Mouse (Mus musculus) kidney, embryonic 15.5 days (tissue): ENCODE data around the gene Shisal2a. TPM values are rescaled to one million over a fixed set of nuclear protein-coding genes. Genes with fewer than 3 reads are reported as not detected.

Source experiments
- ATAC-seq: fragments of 200-750 bp; cut with Nextera tagmentation; replicated peaks from 2 replicates; pipeline ENCODE4 v1.8.0; 2017; ENCODE audit warnings: moderate TSS enrichment; ENCODE audit not compliant: low FRiP score
- H3K27ac ChIP-seq: fragments of 300-500 bp; sonication (generic); 2 replicates; pipeline ENCODE4 v1.5.1; 2015; ENCODE audit warnings: mild to moderate bottlenecking, inconsistent platforms
- H3K27me3 ChIP-seq: fragments of 300-500 bp; sonication (generic); 2 replicates; pipeline ENCODE4 v1.6.1; 2015; ENCODE audit warnings: inconsistent platforms
- H3K36me3 ChIP-seq: fragments of 300-500 bp; sonication (generic); 2 replicates; pipeline ENCODE4 v1.6.1; 2015; ENCODE audit warnings: inconsistent platforms
- H3K4me1 ChIP-seq: fragments of 300-500 bp; sonication (generic); 2 replicates; pipeline ENCODE4 v1.6.1; 2015; ENCODE audit warnings: inconsistent platforms
- H3K4me2 ChIP-seq: fragments of 300-500 bp; sonication (generic); 2 replicates; pipeline ENCODE4 v1.6.1; 2015; ENCODE audit warnings: moderate library complexity, mild to moderate bottlenecking, inconsistent platforms
- H3K4me3 ChIP-seq: fragments of 300-500 bp; sonication (generic); replicated peaks from 2 replicates; pipeline ENCODE4 v1.5.1; 2015; ENCODE audit warnings: mild to moderate bottlenecking, inconsistent platforms
- H3K9ac ChIP-seq: fragments of 300-500 bp; sonication (generic); 2 replicates; pipeline ENCODE4 v1.6.1; 2015; ENCODE audit warnings: mild to moderate bottlenecking, inconsistent platforms
- H3K9me3 ChIP-seq: fragments of 300-500 bp; sonication (generic); replicated peaks from 2 replicates; pipeline ENCODE4 v1.6.1; 2016; ENCODE audit warnings: inconsistent platforms
- WGBS: fragments of 180-500 bp; shearing (Covaris S2); methylation state at CpG from one replicate; pipeline ENCODE4 v1.1.7; 2015; ENCODE audit warnings: mixed read lengths; 5-methylcytosine and 5-hydroxymethylcytosine counted together
- polyA plus RNA-seq: library from polyadenylated mRNA; unstranded; fragments of >200 nt; fragmentation: Nextera tagmentation; extraction: Ambion mirVana; gene quantifications from 2 replicates; pipeline ENCODE4 v1.2.1, GENCODE M21; 2015

Shisal2a gene
- 1.0 and 1.7 TPM in 2 replicates for polyA plus RNA-seq

DNA sequence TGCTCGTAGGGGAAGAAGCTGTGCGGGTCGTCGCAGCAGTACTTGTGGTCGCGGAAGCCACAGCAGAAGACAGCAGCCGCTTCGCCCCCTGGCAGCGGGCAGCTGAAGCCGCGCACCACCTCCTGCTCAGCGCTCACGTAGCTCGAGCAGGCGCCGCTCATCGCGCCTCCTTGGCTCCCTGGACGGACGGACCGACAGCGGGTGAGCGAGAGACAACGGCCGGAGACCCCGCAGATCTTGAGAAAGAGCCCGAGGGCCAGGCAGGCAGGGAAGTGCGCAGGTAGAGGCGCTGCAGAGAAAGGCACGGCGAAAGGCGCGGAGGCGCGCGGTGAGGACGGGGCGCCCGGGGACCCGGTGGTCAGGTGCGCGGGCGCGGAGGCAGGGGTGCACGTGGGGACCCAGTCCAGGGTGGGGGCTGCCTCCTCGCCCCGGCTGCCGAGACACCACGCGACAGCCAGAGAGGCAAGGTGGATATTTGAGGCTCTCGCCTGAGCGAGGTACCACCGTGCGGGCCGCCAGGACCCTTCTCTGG is at the start of gene Shisal2a:
TSS of gene Shisal2a (minus strand) at position 167 of the 532 bp plus-strand sequence.
- H3K27me3 ChIP-seq, result peaks cover 35% of the 10 kb centered on the region
- H3K27ac ChIP-seq, result no peak within 1 kb of the TSS
- peaks cover 23% of the 10 kb centered on the region for H3K4me1 ChIP-seq
- H3K4me2 ChIP-seq, result peak within 1 kb of the TSS; percentile 92
- WGBS, result 2% methylated on average over 55 of the region's 55 CpGs
- no peaks in the 10 kb centered on the region for H3K36me3 ChIP-seq
- H3K9ac ChIP-seq, result peak within 1 kb of the TSS; percentile 53
- H3K9me3 ChIP-seq, result no peaks in the 10 kb centered on the region
- no peak for ATAC-seq
- peak within 1 kb of the TSS; percentile 52 for H3K4me3 ChIP-seq

DNA sequence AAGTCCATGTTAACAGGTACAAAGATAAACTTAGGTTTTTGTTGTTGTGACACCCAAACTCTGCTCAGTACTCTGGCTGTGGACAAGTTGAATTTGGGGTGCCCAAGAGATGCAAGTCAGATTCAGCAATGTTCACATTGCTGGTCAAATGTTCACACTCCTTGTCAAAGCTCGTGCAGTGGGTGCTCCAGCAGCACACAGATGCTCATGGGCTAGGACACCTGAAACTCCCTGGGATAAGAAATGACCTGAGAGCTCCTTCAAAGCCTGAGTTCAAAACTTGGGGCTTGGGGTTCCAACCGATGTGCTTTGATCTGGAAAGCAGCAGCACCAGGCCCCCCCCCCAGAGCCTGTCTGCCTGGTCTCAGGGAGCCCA is 48.4 kb upstream of the Shisal2a start:
- H3K9ac ChIP-seq, result no peak overlapping the region
- no peak overlapping the region for H3K4me2 ChIP-seq
- H3K36me3 ChIP-seq, result no peaks in the 10 kb centered on the region
- no peaks in the 10 kb centered on the region for H3K27me3 ChIP-seq
- peak overlapping the region; percentile 28; the same call in 1 of the 2 replicates for H3K27ac ChIP-seq
- H3K4me1 ChIP-seq, result peaks cover 17% of the 10 kb centered on the region
- H3K4me3 ChIP-seq, result no peak overlapping the region
- 33% methylated on average over 2 of the region's 2 CpGs for WGBS
- ATAC-seq, result no peak
- no peaks in the 10 kb centered on the region for H3K9me3 ChIP-seq

- no peak overlapping the region for H3K9ac ChIP-seq
- H3K4me2 ChIP-seq, result no peak overlapping the region
- peak overlapping the region; percentile 32; the same call in 1 of the 2 replicates for H3K27ac ChIP-seq
- H3K27me3 ChIP-seq, result no peaks in the 10 kb centered on the region
- no peaks in the 10 kb centered on the region for H3K36me3 ChIP-seq
- H3K9me3 ChIP-seq, result no peaks in the 10 kb centered on the region
- whole genome bisulfite sequencing, result 32% methylated on average over 4 of the region's 4 CpGs
- H3K4me1 ChIP-seq, result peaks cover 17% of the 10 kb centered on the region
- peak; percentile 77 for ATAC-seq
- no peak overlapping the region for H3K4me3 ChIP-seq
Measured at GRCm38 (mm10) chr4:108430656-108431560, 47.8 kb upstream of the Shisal2a start.

GRCm38 (mm10) chr4:108428341-108428721 is 45.2 kb upstream of the Shisal2a start:
- H3K27ac ChIP-seq, result no peak overlapping the region; the same call in 1 of the 2 replicates
- H3K4me3 ChIP-seq, result no peak overlapping the region
- peaks cover 14% of the 10 kb centered on the region for H3K4me1 ChIP-seq
- no peak overlapping the region for H3K4me2 ChIP-seq
- ATAC-seq, result no peak
- 86% methylated on average over 6 of the region's 6 CpGs for WGBS
- H3K36me3 ChIP-seq, result no peaks in the 10 kb centered on the region
- H3K9ac ChIP-seq, result no peak overlapping the region
- no peaks in the 10 kb centered on the region for H3K9me3 ChIP-seq
- H3K27me3 ChIP-seq, result no peaks in the 10 kb centered on the region

- H3K4me3 ChIP-seq, result no peak overlapping the region
- no peak overlapping the region for H3K4me2 ChIP-seq
- H3K4me1 ChIP-seq, result peaks cover 13% of the 10 kb centered on the region
- no peak for ATAC-seq
- H3K9ac ChIP-seq, result no peak overlapping the region
- H3K9me3 ChIP-seq, result no peaks in the 10 kb centered on the region
- H3K36me3 ChIP-seq, result no peaks in the 10 kb centered on the region
- no peak overlapping the region; the same call in 1 of the 2 replicates for H3K27ac ChIP-seq
- H3K27me3 ChIP-seq, result no peaks in the 10 kb centered on the region
- 69% methylated on average over 11 of the region's 11 CpGs for WGBS
Measured at GRCm38 (mm10) chr4:108427719-108428340, 44.7 kb upstream of the Shisal2a start.

DNA sequence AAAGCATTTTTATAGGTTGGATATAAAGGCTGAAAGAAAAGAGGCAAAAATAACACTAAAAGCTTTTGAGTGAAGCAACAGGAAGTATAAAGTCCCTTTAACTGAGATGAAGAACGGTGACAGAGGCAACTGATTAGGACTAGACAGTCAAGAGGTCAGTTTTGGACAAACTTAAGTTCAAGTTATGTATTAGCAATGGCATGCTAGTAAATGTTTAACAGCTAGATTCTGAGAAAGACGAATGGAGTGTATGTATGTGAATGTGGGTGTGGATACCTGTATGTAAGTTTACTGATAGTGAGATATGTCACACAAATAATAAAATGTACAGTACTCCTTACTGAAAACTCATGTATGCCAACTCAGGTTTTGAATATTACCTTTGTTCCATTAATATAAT is 41.4 kb upstream of the Shisal2a start:
- no peak overlapping the region for H3K27ac ChIP-seq
- no peaks in the 10 kb centered on the region for H3K4me1 ChIP-seq
- H3K4me2 ChIP-seq, result no peak overlapping the region
- H3K9ac ChIP-seq, result no peak overlapping the region
- H3K9me3 ChIP-seq, result no peaks in the 10 kb centered on the region
- WGBS, result 51% methylated on average over 2 of the region's 2 CpGs
- no peaks in the 10 kb centered on the region for H3K36me3 ChIP-seq
- H3K4me3 ChIP-seq, result no peak overlapping the region
- ATAC-seq, result no peak
- H3K27me3 ChIP-seq, result no peaks in the 10 kb centered on the region

DNA sequence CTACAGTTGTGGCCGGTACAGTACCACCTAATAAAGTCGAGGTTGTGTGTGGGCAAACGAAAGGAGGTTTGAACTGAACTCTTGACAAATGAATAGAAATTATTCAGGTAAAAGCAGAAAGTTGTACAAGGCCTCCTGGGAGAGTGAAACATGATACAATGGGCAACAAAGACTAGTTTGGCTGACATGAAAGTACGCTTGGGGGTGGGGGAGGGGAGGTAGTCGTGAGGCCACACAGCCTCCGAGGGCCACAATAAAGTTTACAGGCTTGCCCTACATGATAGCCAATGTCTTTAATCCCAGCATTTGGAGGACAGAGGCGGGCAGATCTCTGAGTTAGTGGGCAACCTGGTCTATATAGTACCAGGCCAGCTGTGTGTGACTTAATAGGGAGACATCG is 24.5 kb upstream of the Shisal2a start:
- Histone ChIP-seq H3K4me1 (peaks cover 24% of the 10 kb centered on the region), H3K27ac (no peak overlapping the region), H3K4me3 (no peak overlapping the region), H3K9ac (no peak overlapping the region), H3K27me3 (no peaks in the 10 kb centered on the region), H3K4me2 (no peak overlapping the region), H3K36me3 (0 out of 2 replicates have a peak, but pooled peaks cover 5% of the 10 kb centered on the region), H3K9me3 (no peaks in the 10 kb centered on the region; the same call in 1 of the 2 replicates)
- WGBS, result 36% methylated on average over 8 of the region's 8 CpGs
- no peak for ATAC-seq

DNA sequence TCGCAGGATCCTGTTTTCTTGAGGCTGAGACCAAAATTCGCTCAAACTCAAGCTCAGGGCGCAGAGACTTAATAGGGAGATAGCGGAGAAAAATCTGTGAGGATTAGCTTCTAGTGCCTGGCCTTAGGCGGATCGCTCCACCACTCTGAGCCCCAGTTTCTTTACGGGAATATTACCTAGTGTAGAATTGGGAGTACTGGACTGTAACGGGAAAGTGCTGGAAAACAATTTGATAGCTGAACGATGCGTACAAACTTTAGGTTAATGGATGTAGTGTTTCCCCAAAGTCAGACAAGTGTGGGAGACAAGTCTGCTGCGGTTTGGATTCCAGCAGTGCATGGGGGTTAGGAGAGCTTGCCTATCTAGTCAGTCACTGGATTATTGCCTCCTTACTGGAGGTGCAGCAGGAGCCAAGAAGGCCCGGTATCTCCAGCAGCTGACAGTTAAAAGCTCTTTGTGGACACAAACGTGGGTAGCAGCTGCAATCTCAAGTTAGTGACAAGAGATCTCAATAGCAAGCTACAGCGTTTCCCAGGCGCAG is 23.8 kb upstream of the Shisal2a start, which contains the start of gene Gpx7:
TSS of gene Gpx7 (minus strand) at position 101 of the 541 bp plus-strand sequence.
- H3K27me3 ChIP-seq, result no peaks in the 10 kb centered on the region
- 0 out of 2 replicates have a peak, but pooled peaks cover 6% of the 10 kb centered on the region for H3K36me3 ChIP-seq
- H3K4me2 ChIP-seq, result peak within 1 kb of the TSS; percentile 77
- peak within 1 kb of the TSS; percentile 79 for H3K27ac ChIP-seq
- peak within 1 kb of the TSS; percentile 46 for H3K4me3 ChIP-seq
- ATAC-seq, result no peak
- WGBS, result 9% methylated on average over 15 of the region's 15 CpGs
- H3K9me3 ChIP-seq, result no peaks in the 10 kb centered on the region; the same call in 1 of the 2 replicates
- peaks cover 24% of the 10 kb centered on the region for H3K4me1 ChIP-seq
- peak within 1 kb of the TSS; percentile 71 for H3K9ac ChIP-seq

DNA sequence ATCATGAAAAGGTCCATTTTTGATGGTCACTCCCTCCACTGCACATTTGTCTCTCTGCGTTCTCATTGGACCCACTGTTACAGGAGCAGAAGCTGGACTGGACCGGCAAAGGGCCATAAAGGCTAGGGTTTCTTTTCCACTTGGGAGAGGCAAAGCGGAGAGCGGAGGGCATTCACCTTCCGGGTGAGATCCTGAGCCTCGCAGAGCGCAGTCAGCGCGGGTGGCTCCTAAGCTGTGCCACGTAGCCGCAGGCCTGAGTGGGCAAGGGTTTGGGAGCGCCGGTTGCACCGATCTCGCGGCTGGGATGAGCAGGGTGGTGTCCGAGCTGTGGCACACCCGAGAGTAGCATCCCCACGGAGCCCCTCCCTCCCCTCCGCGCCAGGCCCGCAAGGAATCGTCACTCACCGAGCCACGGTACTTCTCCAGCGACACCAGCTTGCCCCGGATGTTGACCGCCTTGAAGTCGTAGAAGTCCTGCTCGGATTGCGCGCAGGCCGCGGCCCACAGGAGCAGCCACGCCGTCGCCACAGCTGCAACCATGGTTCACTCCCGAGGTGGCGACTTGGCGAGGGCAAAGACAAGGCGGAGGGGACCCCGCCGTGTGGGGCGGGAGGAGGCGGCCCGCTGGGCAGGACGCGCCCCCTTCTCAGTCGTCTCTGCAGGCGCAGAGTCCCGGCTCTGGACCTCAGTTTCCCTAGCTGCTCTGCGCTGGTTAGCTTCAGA is 23.1 kb upstream of the Shisal2a start:
- H3K27me3 ChIP-seq, result no peaks in the 10 kb centered on the region
- peak overlapping the region; percentile 77 for H3K4me2 ChIP-seq
- ATAC-seq, result peak; percentile 72
- H3K36me3 ChIP-seq, result peaks cover 8% of the 10 kb centered on the region; the same call in 1 of the 2 replicates
- WGBS, result 1% methylated on average over 52 of the region's 52 CpGs
- H3K9ac ChIP-seq, result peak overlapping the region; percentile 71
- peaks cover 24% of the 10 kb centered on the region for H3K4me1 ChIP-seq
- no peaks in the 10 kb centered on the region; the same call in 1 of the 2 replicates for H3K9me3 ChIP-seq
- H3K4me3 ChIP-seq, result peak overlapping the region; percentile 46
- peak overlapping the region; percentile 79 for H3K27ac ChIP-seq

GRCm38 (mm10) chr4:108405766-108406137 is 22.6 kb upstream of the Shisal2a start:
- peak; percentile 74 for ATAC-seq
- WGBS, result 69% methylated on average over 3 of the region's 3 CpGs
- Histone ChIP-seq H3K9ac (peak overlapping the region; percentile 71; the same call in 1 of the 2 replicates), H3K9me3 (no peaks in the 10 kb centered on the region; the same call in 1 of the 2 replicates), H3K4me1 (peaks cover 24% of the 10 kb centered on the region), H3K4me2 (peak overlapping the region; percentile 77), H3K4me3 (peak overlapping the region; percentile 46), H3K27me3 (no peaks in the 10 kb centered on the region), H3K27ac (peak overlapping the region; percentile 79), H3K36me3 (peaks cover 12% of the 10 kb centered on the region; the same call in 1 of the 2 replicates)
